Mouse (Mus musculus) ES-Bruce4 (cell line): ENCODE measurements around the gene Map7d2.

ENCODE experiments used
- CTCF ChIP-seq: IDR thresholded peaks from one replicate; pipeline ENCODE4 v1.8.1; 2011; ENCODE audit warnings: low read depth, low read length
- EP300 ChIP-seq: IDR thresholded peaks from 2 replicates; pipeline ENCODE4 v1.6.1; 2011; ENCODE audit warnings: low read depth, low read length; ENCODE audit not compliant: insufficient read depth
- POLR2A ChIP-seq: IDR thresholded peaks from one replicate; pipeline ENCODE4 v1.8.1; 2011; ENCODE audit warnings: low read length; ENCODE audit not compliant: insufficient read depth

GRCm38 (mm10) chrX:159484247-159484646 lies 69.9 kb downstream of the Map7d2 start:
- TF ChIP-seq POLR2A (no peak), CTCF (no peak), EP300 (no peak)
